Mouse (Mus musculus) neural tube, embryonic 14.5 days (tissue): ENCODE results near the gene Spic. TPM values are rescaled to one million over a fixed set of nuclear protein-coding genes. Genes with fewer than 3 reads are reported as not detected.

Experiments used
- polyA plus RNA-seq: library from polyadenylated mRNA; unstranded; fragments of >200 nt; fragmentation: Nextera tagmentation; extraction: Ambion mirVana; gene quantifications from 2 replicates; pipeline ENCODE4 v1.2.1, GENCODE M21; 2014

Gene Spic
- polyA plus RNA-seq, 1 experiment from 2014 or later: not detected

Other genes with a start within 250 kb of the Spic start
- not detected in 2 replicates for gene Sycp3, start 225.4 kb downstream of the Spic start, polyA plus RNA-seq
- 12.9 and 15.2 TPM in 2 replicates for gene Chpt1, start 180.9 kb downstream of the Spic start, polyA plus RNA-seq
- 2.0 and 2.3 TPM in 2 replicates for gene Mybpc1, start 79.9 kb downstream of the Spic start, polyA plus RNA-seq
- gene Arl1, start 45.8 kb upstream of the Spic start, polyA plus RNA-seq: 148 and 158 TPM in 2 replicates
- 12.4 and 12.9 TPM in 2 replicates for gene Utp20, start 141.8 kb upstream of the Spic start, polyA plus RNA-seq
- gene Slc5a8, start 201.0 kb upstream of the Spic start, polyA plus RNA-seq: 0.05 and 0.06 TPM in 2 replicates